Mouse (Mus musculus) small intestine, adult 2 months (tissue): Measurements from ENCODE around the gene Csrp3. TPM values are rescaled to one million over a fixed set of nuclear protein-coding genes. Genes with fewer than 3 reads are reported as not detected.

Source experiments
- H3K27ac ChIP-seq: fragments of 200-500 bp; 2 replicates; pipeline ENCODE4 v1.5.1; 2012; ENCODE audit warnings: low read depth, low read length, control low read depth, inconsistent platforms; ENCODE audit not compliant: insufficient read depth
- H3K27me3 ChIP-seq: fragments of 200-500 bp; 2 replicates; pipeline ENCODE4 v1.6.1; 2012; ENCODE audit warnings: mild to moderate bottlenecking, moderate library complexity, low read length, inconsistent platforms; ENCODE audit not compliant: control insufficient read depth, insufficient read depth
- H3K36me3 ChIP-seq: fragments of 200-500 bp; 2 replicates; pipeline ENCODE4 v1.6.1; 2012; ENCODE audit warnings: mild to moderate bottlenecking, low read length, control low read depth, inconsistent platforms; ENCODE audit not compliant: control insufficient read depth, insufficient read depth
- H3K4me1 ChIP-seq: fragments of 200-500 bp; 2 replicates; pipeline ENCODE4 v1.6.1; 2012; ENCODE audit warnings: low read length, inconsistent platforms, mixed read lengths; ENCODE audit not compliant: control insufficient read depth, insufficient read depth, insufficient read length
- H3K4me3 ChIP-seq: fragments of 200-500 bp; 2 replicates; pipeline ENCODE4 v1.5.1; 2012; ENCODE audit warnings: low read depth, mild to moderate bottlenecking, control low read depth, inconsistent platforms, low read length, moderate library complexity
- CTCF ChIP-seq: fragments of 200-500 bp; IDR thresholded peaks from 2 replicates; pipeline ENCODE4 v1.5.1; 2012; ENCODE audit warnings: low read depth, mild to moderate bottlenecking, control low read depth, inconsistent platforms, low read length, moderate library complexity, mixed read lengths; ENCODE audit not compliant: insufficient replicate concordance, insufficient read length; ENCODE audit errors: extremely low read depth
- POLR2A ChIP-seq: fragments of 200-500 bp; IDR thresholded peaks from 2 replicates; pipeline ENCODE4 v1.6.1; 2012; ENCODE audit warnings: low read depth, mild to moderate bottlenecking, control low read depth, inconsistent platforms, low read length, moderate library complexity
- WGBS: fragments of 180-500 bp; shearing (Covaris S2); methylation state at CpG from one replicate; pipeline ENCODE4 v1.1.7; 2018; 5-methylcytosine and 5-hydroxymethylcytosine counted together
- polyA plus RNA-seq: library from polyadenylated mRNA; depleted of rRNA; stranded (reverse); fragments of >200 nt; gene quantifications from 2 replicates; pipeline ENCODE4 v1.2.3, GENCODE M21; 2012

Csrp3 gene
- polyA plus RNA-seq, 1 experiment, result not detected

DNA sequence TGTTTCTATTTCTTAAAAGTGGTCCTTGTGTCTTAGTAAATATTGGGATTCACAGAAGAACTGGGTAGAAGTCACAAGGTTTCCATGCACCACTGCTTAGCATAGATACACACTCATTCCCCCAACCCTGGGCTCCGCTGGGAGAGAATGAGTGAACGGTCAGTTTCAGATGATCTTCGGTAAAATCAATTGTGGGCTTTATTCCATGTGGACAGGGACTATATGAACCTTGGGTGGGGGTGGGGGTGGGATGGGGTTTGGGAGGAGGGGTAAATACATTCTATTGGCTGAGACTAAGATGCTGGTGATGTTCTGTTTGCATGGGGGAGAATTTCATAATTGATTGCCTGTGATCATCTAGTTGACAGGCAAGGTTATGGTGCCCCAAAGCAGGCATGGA, 7.6 kb upstream of the Csrp3 start:
- TF ChIP-seq POLR2A, result no peak
- no peak for TF ChIP-seq CTCF
- Histone ChIP-seq H3K27ac (no peak overlapping the region), H3K27me3 (no peaks in the 10 kb centered on the region), H3K36me3 (no peaks in the 10 kb centered on the region), H3K4me1 (0 out of 2 replicates have a peak, but pooled peaks cover 2% of the 10 kb centered on the region), H3K4me3 (no peak overlapping the region)
- 96% methylated on average over 3 of the region's 3 CpGs for WGBS

DNA sequence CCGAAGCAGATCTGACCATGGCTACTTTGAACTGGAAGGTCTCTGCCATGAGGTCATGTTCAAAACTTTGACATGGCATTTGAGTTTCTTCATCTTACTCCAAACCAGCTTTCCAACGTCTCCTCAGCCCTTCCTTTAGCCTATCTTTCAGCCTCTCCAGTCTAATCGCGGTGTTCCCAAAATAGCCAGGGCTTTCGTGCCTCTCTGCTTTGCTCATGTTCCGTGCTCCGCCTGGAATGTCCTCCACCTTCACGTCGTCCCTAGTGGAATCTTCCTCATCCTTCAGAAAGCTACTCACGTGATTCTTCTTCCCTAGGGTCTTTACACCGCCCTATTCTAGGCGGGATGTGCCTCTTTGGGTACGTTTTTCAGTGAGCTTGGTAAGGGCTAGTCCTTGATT, 5.7 kb upstream of the Csrp3 start:
- no peaks in the 10 kb centered on the region for H3K36me3 ChIP-seq
- 0 out of 2 replicates have a peak, but pooled peaks cover 2% of the 10 kb centered on the region for H3K4me1 ChIP-seq
- WGBS, result 85% methylated on average over 13 of the region's 13 CpGs
- no peaks in the 10 kb centered on the region for H3K27me3 ChIP-seq
- H3K27ac ChIP-seq, result no peak overlapping the region
- TF ChIP-seq POLR2A (no peak), CTCF (no peak)
- no peak overlapping the region for H3K4me3 ChIP-seq

DNA sequence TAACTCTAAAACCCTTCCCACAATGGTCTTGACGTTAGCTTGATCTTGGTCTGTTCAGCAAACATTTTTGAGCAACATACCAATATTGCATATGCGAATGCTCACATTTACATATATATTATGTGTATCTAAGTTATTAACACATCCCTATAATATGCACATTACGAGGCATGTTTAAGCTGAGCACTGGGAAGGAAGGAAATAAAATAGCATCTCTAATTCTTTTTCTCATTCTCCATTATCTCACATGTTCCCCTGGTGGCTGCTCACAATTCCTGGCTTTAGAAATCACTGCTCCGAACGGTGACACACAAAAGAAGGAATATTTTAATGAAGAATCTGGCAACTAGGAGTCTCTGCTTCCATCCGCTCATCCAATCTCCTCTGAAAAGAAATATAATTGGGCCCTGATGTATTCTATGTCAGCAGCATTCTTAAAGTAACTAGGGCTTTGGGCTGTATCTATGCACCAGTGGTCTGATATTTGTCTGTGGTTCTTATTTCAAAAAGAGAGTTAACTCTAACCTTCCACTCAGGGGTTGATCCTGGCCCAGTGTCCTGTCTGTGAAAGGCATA, 3.8 kb upstream of the Csrp3 start:
- H3K36me3 ChIP-seq, result no peaks in the 10 kb centered on the region
- H3K4me3 ChIP-seq, result no peak overlapping the region
- WGBS, result 91% methylated on average over 6 of the region's 6 CpGs

DNA sequence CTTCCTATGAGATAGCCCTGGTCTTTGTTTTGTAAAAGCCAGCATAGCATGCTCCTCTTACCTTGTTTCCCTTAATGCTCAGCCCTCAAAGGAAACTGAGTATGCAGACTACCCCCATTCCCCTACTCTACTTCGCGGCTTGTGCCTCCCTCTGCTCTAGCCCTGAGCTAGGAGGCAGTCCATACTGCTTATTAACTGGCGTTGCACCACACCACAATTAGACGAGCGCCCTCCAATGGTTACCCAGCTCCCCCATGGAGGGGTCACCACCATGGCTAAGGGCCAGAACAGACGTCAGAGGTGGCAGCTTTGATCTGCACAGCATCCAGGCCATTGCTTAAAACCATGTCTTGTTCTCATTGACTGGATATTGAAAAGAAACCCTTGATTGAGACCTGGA, 1.1 kb downstream of the Csrp3 start:
- WGBS, result 80% methylated on average over 6 of the region's 6 CpGs
- no peaks in the 10 kb centered on the region for H3K36me3 ChIP-seq
- H3K27me3 ChIP-seq, result no peaks in the 10 kb centered on the region
- no peak overlapping the region for H3K4me3 ChIP-seq
- peaks cover 3% of the 10 kb centered on the region; the same call in 1 of the 2 replicates for H3K4me1 ChIP-seq
- H3K27ac ChIP-seq, result no peak overlapping the region
- TF ChIP-seq CTCF (no peak), POLR2A (no peak)

More for the DNA sequence above, 3.8 kb upstream of the Csrp3 start:
- TF ChIP-seq CTCF (no peak), POLR2A (no peak)
- Histone ChIP-seq H3K27ac (no peak overlapping the region), H3K4me1 (0 out of 2 replicates have a peak, but pooled peaks cover 1% of the 10 kb centered on the region), H3K27me3 (no peaks in the 10 kb centered on the region)

DNA sequence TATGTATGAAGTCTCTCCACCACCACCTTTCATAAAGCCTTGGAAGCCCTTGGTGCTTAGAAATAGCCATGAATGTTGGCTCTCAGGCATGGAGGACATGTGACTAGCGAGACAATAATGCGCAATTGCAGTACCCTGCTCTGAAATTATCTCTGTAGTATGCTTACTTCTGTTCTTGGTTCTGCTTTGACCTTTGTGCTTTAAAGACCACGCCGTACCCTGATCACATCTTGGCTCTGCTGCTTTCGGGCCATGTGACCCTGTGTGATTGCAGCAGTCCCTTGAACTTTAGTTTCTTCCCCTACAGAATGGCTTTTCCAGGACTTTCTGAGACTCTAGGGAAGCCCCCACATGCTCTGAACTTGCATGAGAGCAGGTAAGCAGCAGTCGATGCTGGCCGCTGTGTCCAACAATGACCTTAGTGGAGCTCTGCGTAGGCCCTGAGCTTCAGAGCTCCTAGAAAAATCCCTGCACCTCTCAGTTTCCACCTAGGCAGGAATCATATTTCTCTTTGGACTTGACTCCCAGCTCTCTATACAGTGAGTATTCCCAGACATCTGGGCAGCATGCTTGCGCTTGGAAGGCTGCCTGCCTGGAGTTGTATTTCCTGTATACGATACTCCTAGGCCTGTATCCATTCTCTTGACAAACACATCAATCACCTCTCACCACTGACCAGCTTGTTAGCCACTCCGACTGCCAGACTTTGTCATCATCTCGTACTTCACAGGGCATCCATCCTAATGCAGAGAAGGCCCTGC, 2.4 kb downstream of the Csrp3 start:
- H3K4me3 ChIP-seq, result no peak overlapping the region
- no peak for TF ChIP-seq CTCF
- no peak for TF ChIP-seq POLR2A
- H3K36me3 ChIP-seq, result no peaks in the 10 kb centered on the region
- no peaks in the 10 kb centered on the region for H3K27me3 ChIP-seq
- whole genome bisulfite sequencing, result 63% methylated on average over 12 of the region's 12 CpGs
- H3K4me1 ChIP-seq, result peaks cover 3% of the 10 kb centered on the region; the same call in 1 of the 2 replicates
- H3K27ac ChIP-seq, result no peak overlapping the region

DNA sequence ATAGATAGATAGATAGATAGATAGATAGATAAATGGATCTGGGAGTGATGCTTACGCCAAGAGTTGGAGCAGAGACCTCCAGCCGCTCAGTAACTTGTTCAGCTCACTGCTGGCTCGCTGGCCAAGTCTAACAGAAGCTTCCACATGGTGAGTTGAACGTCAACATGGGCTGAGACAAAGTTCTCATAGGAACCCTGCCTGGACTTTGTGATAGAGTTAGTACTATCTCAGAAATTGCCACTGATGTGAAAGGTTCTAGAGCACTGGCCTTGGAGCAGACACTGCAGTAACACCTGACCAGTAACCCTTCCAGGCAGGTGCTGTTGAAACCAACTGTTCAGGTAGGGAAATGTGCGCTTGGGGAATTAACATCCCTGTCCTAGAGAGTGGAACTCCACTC, 4.3 kb downstream of the Csrp3 start:
- TF ChIP-seq POLR2A (no peak), CTCF (no peak)
- Histone ChIP-seq H3K36me3 (no peaks in the 10 kb centered on the region), H3K27ac (no peak overlapping the region), H3K27me3 (no peaks in the 10 kb centered on the region), H3K4me1 (peaks cover 3% of the 10 kb centered on the region; the same call in 1 of the 2 replicates), H3K4me3 (no peak overlapping the region)
- 81% methylated on average over 5 of the region's 5 CpGs for WGBS

DNA sequence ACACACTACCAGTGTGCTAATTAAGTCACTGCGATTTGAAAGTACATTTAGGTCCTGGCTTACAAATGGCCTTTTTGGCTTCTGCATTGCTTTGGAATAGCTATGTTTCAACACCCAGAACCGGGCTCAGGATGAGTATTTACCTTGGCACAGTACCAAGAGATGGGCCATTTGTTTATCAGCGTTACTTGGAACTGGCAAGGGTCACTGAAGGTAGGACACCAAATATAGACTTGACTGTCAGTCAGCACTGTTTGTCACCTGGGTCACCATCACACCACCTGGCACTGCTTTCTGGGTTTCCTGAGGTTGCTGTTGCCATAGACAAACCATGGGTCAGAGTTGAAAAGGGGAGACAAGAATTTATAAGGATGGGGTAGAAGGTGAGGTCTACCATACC, 5.5 kb downstream of the Csrp3 start:
- H3K27me3 ChIP-seq, result no peaks in the 10 kb centered on the region
- H3K4me1 ChIP-seq, result peaks cover 3% of the 10 kb centered on the region; the same call in 1 of the 2 replicates
- TF ChIP-seq POLR2A (no peak), CTCF (no peak)
- no peaks in the 10 kb centered on the region for H3K36me3 ChIP-seq
- no peak overlapping the region for H3K27ac ChIP-seq
- 46% methylated on average over 3 of the region's 3 CpGs for WGBS
- no peak overlapping the region for H3K4me3 ChIP-seq
